Mouse (Mus musculus): Measurements from ENCODE around the gene Hist1h4d. TPM values are rescaled to one million over a fixed set of nuclear protein-coding genes. Genes with fewer than 3 reads are reported as not detected.
A peak's percentile ranks its signal among the peaks of the same experiment; 100 is the strongest.
"Not testable (repeated sequence)": the region's sequence is repeated elsewhere in the genome, so short reads cannot be mapped to it uniquely, and the experiment has no call there.

The Hist1h4d gene
- total RNA-seq, 2 experiments from 2014 or later = 35.7 to 38.0 TPM

GRCm38 (mm10) chr13:23551146-23551834 is 30.1 kb upstream of the Hist1h4d start, which contains the start of gene Hist1h4f:
Hist1h4f (minus strand) TSS chr13:23551648.
- DNase-seq = peak; percentile 62

GRCm38 (mm10) chr13:23551931-23552914 is 29.2 kb upstream of the Hist1h4d start:
- DNase-seq = no peak

- DNase-seq = no peak
Measured at GRCm38 (mm10) chr13:23552962-23553361, 28.4 kb upstream of the Hist1h4d start, which contains the start of gene Hist1h1d. Hist1h1d (plus strand) TSS chr13:23553262.

- DNase-seq = no peak
Measured at GRCm38 (mm10) chr13:23554393-23554792, 27.0 kb upstream of the Hist1h4d start.

- DNase-seq = peak; percentile 58
Measured at GRCm38 (mm10) chr13:23554925-23555838, 26.2 kb upstream of the Hist1h4d start.

GRCm38 (mm10) chr13:23555839-23556416 is 25.5 kb upstream of the Hist1h4d start:
- DNase-seq = peak; percentile 62

- DNase-seq = no peak
Measured at GRCm38 (mm10) chr13:23556906-23557305, 24.5 kb upstream of the Hist1h4d start.

GRCm38 (mm10) chr13:23560699-23561098 is 20.7 kb upstream of the Hist1h4d start:
- not testable (repeated sequence) for DNase-seq

GRCm38 (mm10) chr13:23561531-23561882 is 19.9 kb upstream of the Hist1h4d start:
- DNase-seq = not testable (repeated sequence)

- DNase-seq = peak; percentile 89
Measured at GRCm38 (mm10) chr13:23561883-23562659, 19.3 kb upstream of the Hist1h4d start, which contains the start of gene Hist1h3e. Hist1h3e (minus strand) TSS chr13:23562369.

- no peak for DNase-seq
Measured at GRCm38 (mm10) chr13:23562699-23563462, 18.5 kb upstream of the Hist1h4d start.

- DNase-seq = no peak
Measured at GRCm38 (mm10) chr13:23564482-23564881, 16.9 kb upstream of the Hist1h4d start.

- DNase-seq = not testable (repeated sequence)
Measured at GRCm38 (mm10) chr13:23570261-23571021, 11.0 kb upstream of the Hist1h4d start.

GRCm38 (mm10) chr13:23571022-23571503 is 10.3 kb upstream of the Hist1h4d start, which contains the start of the genes Hist1h2ae and Hist1h2bg:
Hist1h2ae (minus strand) TSS chr13:23571220.
Hist1h2bg (plus strand) TSS chr13:23571396.
- peak; percentile 52 for DNase-seq

- DNase-seq = not testable (repeated sequence)
Measured at GRCm38 (mm10) chr13:23571504-23572217, 9.7 kb upstream of the Hist1h4d start.

GRCm38 (mm10) chr13:23572218-23573033 is 9.0 kb upstream of the Hist1h4d start:
- DNase-seq = no peak
